Mouse (Mus musculus) megakaryocyte progenitor cell, adult 5-6 weeks (primary cell): ENCODE measurements at regions not wholly inside any gene's neighbourhood (a gene's known extent, or its start where the extent isn't known, plus 50 kb on each side); places are given as distances from the start of the nearest gene placed in this dataset.

Experiments
- ATAC-seq: replicated peaks from 2 replicates; pipeline ENCODE4 v1.8.0; 2016; ENCODE audit warnings: mild to moderate bottlenecking, moderate TSS enrichment, inconsistent platforms; ENCODE audit not compliant: poor library complexity

DNA sequence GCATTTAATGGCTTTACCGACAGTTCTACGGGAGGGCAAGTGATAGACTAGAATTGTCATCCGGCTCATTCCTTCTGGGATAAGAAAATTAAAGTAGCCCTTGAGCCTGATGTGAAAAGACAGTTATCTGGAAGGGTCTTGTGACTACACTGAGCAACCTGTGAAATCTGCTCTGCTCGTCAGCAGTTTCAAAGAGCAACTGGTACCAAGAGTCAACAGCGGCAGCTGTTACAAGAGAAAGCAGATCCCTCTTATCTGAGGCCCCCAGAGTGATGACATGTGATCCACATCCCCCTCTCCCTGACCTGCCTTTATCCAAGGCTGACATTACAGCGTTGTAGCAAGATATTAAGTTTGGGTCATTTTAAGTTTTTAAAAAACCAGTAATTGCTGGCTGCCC lies 52.6 kb upstream of the Unc13c start:
- no peak for ATAC-seq

DNA sequence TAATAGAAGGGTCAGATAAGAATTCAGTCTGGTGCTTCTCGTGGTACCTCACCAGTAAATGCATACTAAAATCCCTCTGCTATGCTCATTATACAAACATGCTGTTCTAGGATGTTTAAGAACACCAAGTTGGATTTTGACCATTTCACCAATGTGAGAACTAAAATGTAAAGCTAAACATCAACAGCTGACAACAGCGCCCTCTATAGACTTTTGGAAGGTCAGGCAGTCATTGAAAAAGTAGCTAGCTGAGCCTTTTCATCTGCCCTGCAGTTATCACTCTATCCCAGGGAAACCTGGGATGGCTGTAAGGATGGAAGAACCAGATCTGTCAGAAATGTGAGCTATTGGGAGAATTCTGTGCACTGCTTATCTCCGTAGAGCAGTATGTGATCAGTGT lies 55.2 kb upstream of the Unc13c start:
- no peak for ATAC-seq

- ATAC-seq: no peak
These were observed 57.4 kb upstream of the Unc13c start for GRCm38 (mm10) chr9:74026131-74026530.

- ATAC-seq: no peak
These were observed 59.7 kb upstream of the Unc13c start for GRCm38 (mm10) chr9:74028438-74028837.

DNA sequence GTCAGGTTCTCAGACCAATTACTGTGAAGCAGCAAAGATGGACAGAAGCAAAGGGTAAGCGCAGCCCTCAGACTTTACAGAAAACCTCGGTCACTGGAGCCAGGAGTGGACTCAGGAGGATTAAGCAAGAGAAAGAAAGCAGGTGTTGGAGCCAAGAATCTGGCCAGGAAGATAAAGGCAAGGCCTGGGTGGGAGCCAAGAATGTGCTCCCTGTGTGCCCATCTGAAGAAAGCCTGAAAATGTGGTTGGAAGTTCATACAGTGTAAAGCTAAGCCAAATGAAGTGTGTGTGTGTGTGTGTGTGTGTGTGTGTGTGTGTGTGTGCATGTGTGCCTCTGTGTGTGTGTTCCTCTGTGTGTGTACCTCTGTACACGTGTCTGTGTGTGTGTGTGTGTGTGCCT lies 64.2 kb upstream of the Wdr72 start:
- 0 out of 2 replicates have a peak, but pooled peaks have one; percentile 23 for ATAC-seq

DNA sequence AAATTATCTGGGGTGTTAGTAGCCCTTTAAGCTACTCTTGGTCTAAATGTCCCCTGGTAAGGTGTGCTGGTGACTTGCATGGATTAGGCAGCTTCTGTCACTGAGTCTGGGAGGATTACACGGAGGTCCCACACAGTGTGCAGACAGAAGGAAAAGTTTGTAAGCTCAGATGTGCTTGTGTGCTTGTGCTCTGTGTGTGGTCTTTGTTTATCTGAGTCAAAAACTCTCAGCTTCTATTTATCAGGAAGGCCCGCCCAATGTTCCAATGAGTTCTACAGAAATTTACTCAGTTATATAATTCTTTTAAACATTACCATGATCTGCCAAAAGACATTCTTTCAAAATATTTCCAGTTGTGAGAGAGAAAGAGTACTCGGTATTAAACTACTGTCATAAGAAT lies 60.4 kb upstream of the Wdr72 start:
- no peak for ATAC-seq

GRCm38 (mm10) chr9:74056709-74057108 lies 53.4 kb upstream of the Wdr72 start:
- no peak for ATAC-seq

- no peak for ATAC-seq
These were observed 52.6 kb upstream of the Wdr72 start for GRCm38 (mm10) chr9:74057476-74058076.

GRCm38 (mm10) chr9:74058269-74058871 lies 51.8 kb upstream of the Wdr72 start:
- ATAC-seq: no peak
